Mouse (Mus musculus): ENCODE measurements around the gene Itk. TPM values are rescaled to one million over a fixed set of nuclear protein-coding genes. Genes with fewer than 3 reads are reported as not detected.

Gene Itk
- polyA plus RNA-seq, 2 experiments = 0.07 TPM; not detected in 1

GRCm38 (mm10) chr11:46313851-46314250 lies 75.5 kb downstream of the Itk start:
- Histone ChIP-seq H3K27me3 (ENCODE audit: control insufficient read depth, insufficient read depth, low read length) (peaks cover 8% of the 10 kb centered on the region), H3K27ac (no peak overlapping the region), H3K36me3 (replicated peaks; ENCODE audit: control insufficient read depth, insufficient read depth, low read depth) (no peaks in the 10 kb centered on the region), H3K9ac (replicated peaks) (no peak overlapping the region), H3K9me3 (ENCODE audit: control insufficient read depth, low read length) (no peaks in the 10 kb centered on the region), H3K4me1 (replicated peaks; ENCODE audit: control insufficient read depth in 2 of 2, insufficient read depth in 2 of 2, low read length in 1 of 2) (peaks cover 3 to 11% of the 10 kb centered on the region in 2 experiments; a peak in 3 of 4 replicates), H3K4me2 (ENCODE audit: low read depth) (no peak overlapping the region), H3K4me3 (ENCODE audit: insufficient read depth in 1 of 2, low read depth in 2 of 2, low read length in 2 of 2) (no peak overlapping the region)
- 41% methylated on average over 6 of the region's 6 CpGs for WGBS (ENCODE audit: insufficient replicate concordance)
- TF ChIP-seq EP300 (IDR thresholded peaks at IDR 0.05; ENCODE audit: low read depth) (no peak), CTCF (IDR thresholded peaks at IDR 0.05; ENCODE audit: low read depth) (no peak)
- DNase-seq (ENCODE audit: low read depth in 3 of 3, low spot score in 3 of 3) = no peak
- ATAC-seq (ENCODE audit: insufficient read depth) = no peak

- TF ChIP-seq EP300 (IDR thresholded peaks at IDR 0.05; ENCODE audit: low read depth) (no peak), CTCF (IDR thresholded peaks at IDR 0.05; ENCODE audit: low read depth) (no peak)
- Histone ChIP-seq H3K36me3 (replicated peaks; ENCODE audit: control insufficient read depth, insufficient read depth, low read depth) (no peaks in the 10 kb centered on the region), H3K27me3 (ENCODE audit: control insufficient read depth, insufficient read depth, low read length) (peaks cover 8% of the 10 kb centered on the region), H3K9me3 (ENCODE audit: control insufficient read depth, low read length) (no peaks in the 10 kb centered on the region), H3K4me3 (ENCODE audit: insufficient read depth in 1 of 2, low read depth in 2 of 2, low read length in 2 of 2) (peak within 1 kb of the TSS; percentile 61 to 87), H3K27ac (no peak within 1 kb of the TSS), H3K4me2 (ENCODE audit: low read depth) (peak within 1 kb of the TSS; percentile 80), H3K4me1 (replicated peaks; ENCODE audit: control insufficient read depth in 2 of 2, insufficient read depth in 2 of 2, low read length in 1 of 2) (peaks cover 3 to 11% of the 10 kb centered on the region in 2 experiments; a peak in 3 of 4 replicates), H3K9ac (replicated peaks) (peak within 1 kb of the TSS; percentile 58)
- 7% methylated on average over 14 of the region's 14 CpGs for WGBS (ENCODE audit: insufficient replicate concordance)
- DNase-seq (ENCODE audit: low read depth in 3 of 3, low spot score in 3 of 3) (no peak), ATAC-seq (ENCODE audit: insufficient read depth) (no peak)
These were observed 76.7 kb downstream of the Itk start, which contains the start of gene Cyfip2 for GRCm38 (mm10) chr11:46312523-46313035. Cyfip2 (minus strand) TSS chr11:46312859.

GRCm38 (mm10) chr11:46311703-46312522 lies 77.4 kb downstream of the Itk start:
- Histone ChIP-seq H3K9ac (replicated peaks) (peak overlapping the region; percentile 58), H3K9me3 (ENCODE audit: control insufficient read depth, low read length) (no peaks in the 10 kb centered on the region), H3K36me3 (replicated peaks; ENCODE audit: control insufficient read depth, insufficient read depth, low read depth) (no peaks in the 10 kb centered on the region), H3K4me1 (replicated peaks; ENCODE audit: control insufficient read depth in 2 of 2, insufficient read depth in 2 of 2, low read length in 1 of 2) (peaks cover 3 to 11% of the 10 kb centered on the region in 2 experiments; a peak in 3 of 4 replicates), H3K4me2 (ENCODE audit: low read depth) (peak overlapping the region; percentile 80), H3K27me3 (ENCODE audit: control insufficient read depth, insufficient read depth, low read length) (peaks cover 8% of the 10 kb centered on the region), H3K4me3 (ENCODE audit: insufficient read depth in 1 of 2, low read depth in 2 of 2, low read length in 2 of 2) (peak overlapping the region; percentile 61 to 87), H3K27ac (no peak overlapping the region)
- WGBS (ENCODE audit: insufficient replicate concordance) = under 1% methylated on average over 61 of the region's 71 CpGs
- no peak for TF ChIP-seq EP300 (IDR thresholded peaks at IDR 0.05; ENCODE audit: low read depth)
- TF ChIP-seq CTCF (IDR thresholded peaks at IDR 0.05; ENCODE audit: low read depth) = no peak
- peak; percentile 77 for ATAC-seq (ENCODE audit: insufficient read depth)
- peak in 2 of 3 experiments; percentile 17 to 24 for DNase-seq (ENCODE audit: low read depth in 3 of 3, low spot score in 3 of 3)

- Histone ChIP-seq H3K27ac (no peak overlapping the region), H3K4me3 (ENCODE audit: insufficient read depth in 1 of 2, low read depth in 2 of 2, low read length in 2 of 2) (peak overlapping the region; percentile 61 to 87), H3K27me3 (ENCODE audit: control insufficient read depth, insufficient read depth, low read length) (peaks cover 8% of the 10 kb centered on the region), H3K4me1 (replicated peaks; ENCODE audit: control insufficient read depth in 2 of 2, insufficient read depth in 2 of 2, low read length in 1 of 2) (peaks cover 3 to 11% of the 10 kb centered on the region in 2 experiments; a peak in 3 of 4 replicates), H3K4me2 (ENCODE audit: low read depth) (peak overlapping the region; percentile 80), H3K9me3 (ENCODE audit: control insufficient read depth, low read length) (no peaks in the 10 kb centered on the region), H3K36me3 (replicated peaks; ENCODE audit: control insufficient read depth, insufficient read depth, low read depth) (no peaks in the 10 kb centered on the region), H3K9ac (replicated peaks) (peak overlapping the region; percentile 58)
- no peak for DNase-seq (ENCODE audit: low read depth in 3 of 3, low spot score in 3 of 3)
- peak; percentile 10; the same call in 1 of the 2 replicates for ATAC-seq (ENCODE audit: insufficient read depth)
- TF ChIP-seq EP300 (IDR thresholded peaks at IDR 0.05; ENCODE audit: low read depth) (no peak), CTCF (IDR thresholded peaks at IDR 0.05; ENCODE audit: low read depth) (no peak)
- WGBS (ENCODE audit: insufficient replicate concordance) = 2% methylated on average over 14 of the region's 14 CpGs
These were observed 78.1 kb downstream of the Itk start for GRCm38 (mm10) chr11:46311181-46311702.

- Histone ChIP-seq H3K27me3 (ENCODE audit: control insufficient read depth, insufficient read depth, low read length) (peaks cover 8% of the 10 kb centered on the region), H3K4me3 (ENCODE audit: insufficient read depth in 1 of 2, low read depth in 2 of 2, low read length in 2 of 2) (no peak overlapping the region; a peak in 1 of 4 replicates), H3K4me1 (replicated peaks; ENCODE audit: control insufficient read depth in 2 of 2, insufficient read depth in 2 of 2, low read length in 1 of 2) (peaks cover 3 to 11% of the 10 kb centered on the region in 2 experiments; a peak in 3 of 4 replicates), H3K4me2 (ENCODE audit: low read depth) (peak overlapping the region; percentile 80; the same call in 1 of the 2 replicates), H3K36me3 (replicated peaks; ENCODE audit: control insufficient read depth, insufficient read depth, low read depth) (no peaks in the 10 kb centered on the region), H3K9ac (replicated peaks) (no peak overlapping the region), H3K27ac (no peak overlapping the region), H3K9me3 (ENCODE audit: control insufficient read depth, low read length) (no peaks in the 10 kb centered on the region)
- no peak for TF ChIP-seq EP300 (IDR thresholded peaks at IDR 0.05; ENCODE audit: low read depth)
- no peak for TF ChIP-seq CTCF (IDR thresholded peaks at IDR 0.05; ENCODE audit: low read depth)
- no peak for DNase-seq (ENCODE audit: low read depth in 3 of 3, low spot score in 3 of 3)
- ATAC-seq (ENCODE audit: insufficient read depth) = no peak
- WGBS (ENCODE audit: insufficient replicate concordance) = 31% methylated on average over 5 of the region's 5 CpGs
These were observed 78.7 kb downstream of the Itk start for GRCm38 (mm10) chr11:46310647-46311063.
